Mouse (Mus musculus) hematopoietic multipotent progenitor cell, adult 10-12 weeks (in vitro differentiated cells): ENCODE measurements around the gene Zfp512. TPM values are rescaled to one million over a fixed set of nuclear protein-coding genes. Genes with fewer than 3 reads are reported as not detected.

Experiments
- polyA plus RNA-seq: library from polyadenylated mRNA; stranded (reverse); fragments of >175 nt; gene quantifications from 2 replicates; pipeline ENCODE4 v1.2.3, GENCODE M21; 2012; ENCODE audit warnings: low replicate concordance

Gene Zfp512
- 12.4 and 15.6 TPM in 2 replicates for polyA plus RNA-seq

GRCm38 (mm10) chr5:31451878-31452561, at the start of gene Zfp512:
Gene Zfp512, plus strand, starts transcription at chr5:31452431.

DNA sequence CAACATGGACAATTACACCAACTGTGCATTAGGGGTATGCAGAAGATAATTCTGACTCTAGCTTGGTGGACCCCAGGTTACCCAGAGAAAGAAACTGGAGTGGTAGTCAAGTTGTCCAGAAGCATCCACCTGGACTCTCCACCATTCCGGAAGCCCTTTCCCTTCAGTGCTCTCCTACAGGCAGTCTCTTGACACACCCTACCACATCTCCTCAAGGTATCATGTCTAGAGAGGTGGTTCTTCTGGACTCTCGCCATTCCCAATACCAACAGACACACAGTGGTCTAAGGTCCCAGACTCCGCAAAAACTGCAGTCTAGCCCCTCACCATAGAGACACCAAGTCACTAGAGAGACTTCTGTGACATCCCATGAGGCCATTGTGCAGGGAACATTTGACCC, 33.2 kb downstream of the Zfp512 start, which contains the start of gene 4930548H24Rik:
TSS of gene 4930548H24Rik (plus strand) at position 301 of the 400 bp plus-strand sequence.

GRCm38 (mm10) chr5:31494513-31495297, 42.5 kb downstream of the Zfp512 start, which contains the start of gene Gpn1:
Gene Gpn1, plus strand, starts transcription at chr5:31494741.

DNA sequence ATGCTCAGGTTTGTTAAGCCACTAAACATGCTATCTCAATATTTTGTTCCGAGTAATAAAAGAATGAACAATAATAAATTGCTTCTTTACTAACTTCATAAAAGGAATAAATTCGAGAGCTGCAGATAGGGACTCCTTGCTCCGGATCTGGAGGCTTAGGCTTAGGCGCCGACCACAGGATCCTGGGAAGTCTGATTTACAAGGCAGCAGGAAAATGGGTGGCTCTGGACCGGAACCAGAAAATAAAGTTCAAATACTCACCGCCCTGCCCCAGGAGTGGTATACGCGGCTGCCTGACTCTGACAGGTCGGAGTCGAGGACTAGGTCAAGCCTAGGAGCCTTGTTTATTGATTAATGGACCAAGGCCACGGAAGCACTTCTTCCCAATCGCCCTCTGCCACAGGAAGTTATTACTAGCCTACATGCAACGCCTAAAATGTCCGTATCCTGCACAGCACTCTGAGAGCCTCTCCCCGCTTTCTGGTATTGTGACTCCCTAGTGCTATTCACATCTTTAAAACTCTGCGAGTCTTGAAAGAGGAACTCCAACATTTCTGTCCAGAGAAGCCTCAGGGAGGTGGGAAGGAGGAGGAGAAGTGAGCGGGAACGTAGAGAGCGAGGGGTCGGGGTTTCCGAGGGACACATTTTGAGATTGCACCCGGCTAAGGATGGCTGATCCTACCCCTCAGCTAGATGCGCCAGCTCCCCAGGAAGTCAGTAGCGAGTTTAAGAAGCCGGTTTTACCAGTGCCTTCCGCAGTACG, 74.3 kb downstream of the Zfp512 start, which contains the start of gene Slc4a1ap:
TSS of gene Slc4a1ap (plus strand) at position 642 of the 763 bp plus-strand sequence.

DNA sequence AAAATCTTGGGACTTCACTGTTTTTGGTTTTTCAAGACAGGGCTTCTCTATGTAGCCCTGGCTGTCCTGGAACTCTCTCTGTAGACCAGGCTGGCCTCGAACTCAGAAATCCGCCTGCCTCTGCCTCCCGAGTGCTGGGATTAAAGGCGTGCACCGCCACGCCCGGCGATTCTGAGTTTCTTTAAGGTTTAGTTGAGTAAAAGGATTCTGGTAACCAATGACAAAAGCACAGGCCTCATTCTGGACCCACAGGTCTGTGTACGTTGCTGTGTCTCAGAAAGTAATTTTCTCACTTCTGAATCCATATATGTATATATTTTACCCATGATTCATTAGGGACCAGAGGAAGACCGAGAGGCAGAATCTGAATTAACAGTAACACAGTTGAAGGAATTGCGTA, 75.5 kb downstream of the Zfp512 start, which contains the start of gene Supt7l:
TSS of gene Supt7l (minus strand) at position 101 of the 400 bp plus-strand sequence.

Other genes starting within 250 kb of the Zfp512 start
- 143 and 183 TPM in 2 replicates for gene Ppm1g, start 231.7 kb upstream of the Zfp512 start, polyA plus RNA-seq
- 45.1 and 66.7 TPM in 2 replicates for gene Nrbp1, start 211.6 kb upstream of the Zfp512 start, polyA plus RNA-seq
- gene Gm9970, start 211.2 kb upstream of the Zfp512 start, polyA plus RNA-seq: 0.39 and 0.83 TPM in 2 replicates
- gene Krtcap3, start 200.7 kb upstream of the Zfp512 start, polyA plus RNA-seq: 12.7 and 31.3 TPM in 2 replicates
- gene Ift172, start 161.3 kb upstream of the Zfp512 start, polyA plus RNA-seq: 25.9 and 29.5 TPM in 2 replicates
- 0.55 and 1.1 TPM in 2 replicates for gene Fndc4, start 156.4 kb upstream of the Zfp512 start, polyA plus RNA-seq
- not detected in 2 replicates for gene Gckr, start 155.0 kb upstream of the Zfp512 start, polyA plus RNA-seq
- not detected in 2 replicates for gene 4930548H24Rik, start 33.3 kb downstream of the Zfp512 start, polyA plus RNA-seq
- gene Gpn1, start 42.3 kb downstream of the Zfp512 start, polyA plus RNA-seq: 23.3 and 24.1 TPM in 2 replicates
- 29.5 and 33.4 TPM in 2 replicates for gene Slc4a1ap, start 74.6 kb downstream of the Zfp512 start, polyA plus RNA-seq
- gene Supt7l, start 75.4 kb downstream of the Zfp512 start, polyA plus RNA-seq: 3.1 and 9.9 TPM in 2 replicates
- 6.9 and 7.4 TPM in 2 replicates for gene Mrpl33, start 144.5 kb downstream of the Zfp512 start, polyA plus RNA-seq
- gene Rbks, start 245.2 kb downstream of the Zfp512 start, polyA plus RNA-seq: 4.5 and 5.0 TPM in 2 replicates
- gene Babam2, start 245.3 kb downstream of the Zfp512 start, polyA plus RNA-seq: 7.1 and 40.0 TPM in 2 replicates